Mouse (Mus musculus): Measurements from ENCODE around the gene Sqstm1. TPM values are rescaled to one million over a fixed set of nuclear protein-coding genes. Genes with fewer than 3 reads are reported as not detected.
A peak's percentile ranks its signal among the peaks of the same experiment; 100 is the strongest.

Sqstm1 gene
- polyA plus RNA-seq, 1 experiment: 43.2 TPM

DNA sequence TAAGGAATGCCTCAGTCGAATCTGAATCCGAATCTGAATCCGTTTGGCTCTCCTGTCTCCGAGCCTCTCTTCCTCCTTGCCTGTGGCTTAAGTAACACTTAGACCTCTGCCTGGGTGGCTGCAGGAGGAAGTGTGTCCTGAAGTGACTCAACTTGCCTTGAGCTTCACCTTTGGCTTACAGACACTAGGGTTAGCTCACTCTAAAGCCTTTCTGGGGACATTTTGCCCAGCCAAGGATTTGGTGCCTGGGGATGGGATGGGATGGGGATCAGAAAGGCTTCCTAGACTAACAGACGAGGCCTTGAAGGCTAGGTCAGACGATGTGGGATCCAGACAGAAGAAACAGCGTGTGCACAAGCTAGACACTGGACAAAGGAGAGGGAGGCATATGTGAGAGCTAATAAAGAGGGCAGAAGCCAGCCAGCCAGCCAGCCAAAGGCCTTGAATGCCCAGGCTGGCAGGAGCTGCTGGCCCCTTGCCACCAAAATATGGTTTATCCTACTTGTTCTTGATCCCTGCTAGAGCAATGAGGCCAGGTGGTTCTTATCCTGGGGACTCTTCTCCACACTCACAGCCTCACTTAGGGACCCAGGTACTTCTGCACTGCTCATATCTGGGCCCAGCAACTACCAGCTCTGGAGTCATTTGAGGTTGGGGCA is 18.8 kb upstream of the Sqstm1 start:
- Histone ChIP-seq H3K27me3 (ENCODE audit: control insufficient read depth, insufficient read depth, low read length) (no peaks in the 10 kb centered on the region), H3K4me1 (ENCODE audit: control insufficient read depth, insufficient read depth, low read length) (peaks cover 23% of the 10 kb centered on the region), H3K4me3 (ENCODE audit: control insufficient read depth, low read depth, low read length) (no peak overlapping the region), H3K27ac (ENCODE audit: control insufficient read depth, insufficient read depth, low read depth, low read length) (peak overlapping the region; percentile 19; the same call in 1 of the 2 replicates), H3K36me3 (ENCODE audit: control insufficient read depth, insufficient read depth, low read length) (no peaks in the 10 kb centered on the region)
- no peak for TF ChIP-seq CTCF (IDR thresholded peaks at IDR 0.05; ENCODE audit: control insufficient read depth, insufficient read depth, insufficient replicate concordance, low read depth, low read length)
- TF ChIP-seq POLR2A (IDR thresholded peaks at IDR 0.05; ENCODE audit: control insufficient read depth, low read depth, low read length): no peak

DNA sequence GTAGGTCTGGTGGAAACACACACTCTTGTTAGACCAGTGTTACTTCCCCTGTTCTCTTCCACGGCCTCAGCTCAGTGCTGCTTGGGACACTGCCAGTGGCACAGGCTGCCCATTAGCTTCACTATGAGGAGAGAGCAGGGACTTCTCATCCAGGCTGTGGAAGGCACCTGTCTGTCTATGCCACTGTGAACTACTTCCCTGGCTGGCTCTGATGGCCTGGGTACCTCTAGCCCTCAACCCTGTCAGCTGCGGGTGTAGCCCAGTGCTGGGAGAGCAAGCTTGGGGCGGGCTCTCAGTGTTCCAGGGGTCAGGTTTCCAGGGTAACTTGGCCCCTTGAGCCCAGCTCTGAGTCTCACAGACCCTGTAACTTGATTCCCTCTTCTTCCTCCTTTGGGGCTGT is 18.1 kb upstream of the Sqstm1 start:
- Histone ChIP-seq H3K36me3 (ENCODE audit: control insufficient read depth, insufficient read depth, low read length) (no peaks in the 10 kb centered on the region), H3K4me1 (ENCODE audit: control insufficient read depth, insufficient read depth, low read length) (peaks cover 23% of the 10 kb centered on the region), H3K27ac (ENCODE audit: control insufficient read depth, insufficient read depth, low read depth, low read length) (no peak overlapping the region; the same call in 1 of the 2 replicates), H3K27me3 (ENCODE audit: control insufficient read depth, insufficient read depth, low read length) (no peaks in the 10 kb centered on the region), H3K4me3 (ENCODE audit: control insufficient read depth, low read depth, low read length) (no peak overlapping the region)
- TF ChIP-seq CTCF (IDR thresholded peaks at IDR 0.05; ENCODE audit: control insufficient read depth, insufficient read depth, insufficient replicate concordance, low read depth, low read length) (no peak), POLR2A (IDR thresholded peaks at IDR 0.05; ENCODE audit: control insufficient read depth, low read depth, low read length) (no peak)

DNA sequence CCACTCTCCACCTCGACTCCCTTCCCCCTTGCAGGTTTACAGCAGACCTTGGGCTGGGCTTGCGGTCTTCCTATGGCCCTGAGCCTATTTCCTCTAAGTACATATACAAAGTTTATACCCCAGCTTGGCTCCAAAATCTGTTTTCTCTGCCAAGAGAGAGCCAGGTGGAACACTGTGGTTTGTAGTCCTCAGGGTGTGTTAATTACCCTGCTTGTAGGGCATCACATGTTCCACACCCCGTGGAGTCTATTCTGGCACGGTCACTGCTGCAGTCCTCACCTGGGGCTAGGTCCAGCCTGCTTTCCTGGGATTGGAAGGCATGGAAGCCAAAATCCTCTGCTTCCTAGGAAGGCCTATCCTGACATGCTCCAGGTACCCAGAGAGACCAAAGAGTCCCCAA is 17.1 kb upstream of the Sqstm1 start:
- no peaks in the 10 kb centered on the region for H3K27me3 ChIP-seq (ENCODE audit: control insufficient read depth, insufficient read depth, low read length)

DNA sequence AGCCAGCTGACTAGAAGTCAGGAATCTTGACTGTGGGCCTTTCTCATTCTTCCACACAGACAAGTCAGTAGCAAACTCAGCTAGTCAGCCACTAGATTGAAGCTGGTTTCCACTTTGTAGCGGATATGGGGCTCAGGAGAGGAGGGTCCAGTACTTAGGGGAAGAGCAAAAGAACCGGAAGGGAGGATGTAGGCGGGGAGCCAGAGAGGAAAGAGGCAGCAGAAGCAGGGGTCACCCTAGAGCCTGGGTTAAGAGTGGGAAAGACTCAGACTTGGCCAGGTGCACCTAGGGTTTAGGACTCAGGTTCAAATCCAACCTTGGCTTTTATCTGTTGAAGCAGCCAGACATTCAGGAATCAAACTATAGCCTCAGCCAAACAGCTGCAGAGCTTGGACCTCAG is 16.6 kb upstream of the Sqstm1 start:
- Histone ChIP-seq H3K4me3 (ENCODE audit: control insufficient read depth, low read depth, low read length) (no peak overlapping the region), H3K36me3 (ENCODE audit: control insufficient read depth, insufficient read depth, low read length) (no peaks in the 10 kb centered on the region), H3K4me1 (ENCODE audit: control insufficient read depth, insufficient read depth, low read length) (peaks cover 17% of the 10 kb centered on the region), H3K27ac (ENCODE audit: control insufficient read depth, insufficient read depth, low read depth, low read length) (no peak overlapping the region), H3K27me3 (ENCODE audit: control insufficient read depth, insufficient read depth, low read length) (no peaks in the 10 kb centered on the region)
- TF ChIP-seq CTCF (IDR thresholded peaks at IDR 0.05; ENCODE audit: control insufficient read depth, insufficient read depth, insufficient replicate concordance, low read depth, low read length) (no peak), POLR2A (IDR thresholded peaks at IDR 0.05; ENCODE audit: control insufficient read depth, low read depth, low read length) (no peak)

More for the DNA sequence above, 17.1 kb upstream of the Sqstm1 start:
- TF ChIP-seq CTCF (IDR thresholded peaks at IDR 0.05; ENCODE audit: control insufficient read depth, insufficient read depth, insufficient replicate concordance, low read depth, low read length) (no peak), POLR2A (IDR thresholded peaks at IDR 0.05; ENCODE audit: control insufficient read depth, low read depth, low read length) (no peak)
- Histone ChIP-seq H3K27ac (ENCODE audit: control insufficient read depth, insufficient read depth, low read depth, low read length) (no peak overlapping the region), H3K36me3 (ENCODE audit: control insufficient read depth, insufficient read depth, low read length) (no peaks in the 10 kb centered on the region), H3K4me3 (ENCODE audit: control insufficient read depth, low read depth, low read length) (no peak overlapping the region), H3K4me1 (ENCODE audit: control insufficient read depth, insufficient read depth, low read length) (peaks cover 20% of the 10 kb centered on the region)

DNA sequence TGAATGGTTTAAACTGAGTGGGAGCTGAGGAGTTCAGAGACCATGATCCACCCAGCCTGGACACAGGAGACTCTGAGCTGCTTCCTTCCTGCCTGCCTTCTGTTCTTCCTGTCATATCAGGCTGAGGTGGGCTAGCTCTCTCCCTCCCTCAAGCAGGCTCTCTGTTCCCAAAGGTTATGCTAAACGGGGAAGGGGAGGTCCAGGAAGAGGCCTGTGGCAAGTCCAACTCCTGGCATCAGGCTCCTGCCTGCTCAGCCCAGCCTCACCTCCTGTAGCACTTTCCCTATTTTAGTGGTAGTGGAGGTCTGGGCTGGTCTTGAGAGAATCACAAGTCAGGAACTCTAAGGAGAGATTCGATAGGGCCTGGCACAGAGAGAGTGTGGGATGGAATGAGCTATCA is 15.8 kb upstream of the Sqstm1 start:
- TF ChIP-seq POLR2A (IDR thresholded peaks at IDR 0.05; ENCODE audit: control insufficient read depth, low read depth, low read length) (no peak), CTCF (IDR thresholded peaks at IDR 0.05; ENCODE audit: control insufficient read depth, insufficient read depth, insufficient replicate concordance, low read depth, low read length) (no peak)
- Histone ChIP-seq H3K36me3 (ENCODE audit: control insufficient read depth, insufficient read depth, low read length) (no peaks in the 10 kb centered on the region), H3K27me3 (ENCODE audit: control insufficient read depth, insufficient read depth, low read length) (no peaks in the 10 kb centered on the region), H3K4me3 (ENCODE audit: control insufficient read depth, low read depth, low read length) (peak overlapping the region; percentile 84; the same call in 1 of the 2 replicates), H3K4me1 (ENCODE audit: control insufficient read depth, insufficient read depth, low read length) (peaks cover 13% of the 10 kb centered on the region), H3K27ac (ENCODE audit: control insufficient read depth, insufficient read depth, low read depth, low read length) (peak overlapping the region; percentile 30; the same call in 1 of the 2 replicates)

DNA sequence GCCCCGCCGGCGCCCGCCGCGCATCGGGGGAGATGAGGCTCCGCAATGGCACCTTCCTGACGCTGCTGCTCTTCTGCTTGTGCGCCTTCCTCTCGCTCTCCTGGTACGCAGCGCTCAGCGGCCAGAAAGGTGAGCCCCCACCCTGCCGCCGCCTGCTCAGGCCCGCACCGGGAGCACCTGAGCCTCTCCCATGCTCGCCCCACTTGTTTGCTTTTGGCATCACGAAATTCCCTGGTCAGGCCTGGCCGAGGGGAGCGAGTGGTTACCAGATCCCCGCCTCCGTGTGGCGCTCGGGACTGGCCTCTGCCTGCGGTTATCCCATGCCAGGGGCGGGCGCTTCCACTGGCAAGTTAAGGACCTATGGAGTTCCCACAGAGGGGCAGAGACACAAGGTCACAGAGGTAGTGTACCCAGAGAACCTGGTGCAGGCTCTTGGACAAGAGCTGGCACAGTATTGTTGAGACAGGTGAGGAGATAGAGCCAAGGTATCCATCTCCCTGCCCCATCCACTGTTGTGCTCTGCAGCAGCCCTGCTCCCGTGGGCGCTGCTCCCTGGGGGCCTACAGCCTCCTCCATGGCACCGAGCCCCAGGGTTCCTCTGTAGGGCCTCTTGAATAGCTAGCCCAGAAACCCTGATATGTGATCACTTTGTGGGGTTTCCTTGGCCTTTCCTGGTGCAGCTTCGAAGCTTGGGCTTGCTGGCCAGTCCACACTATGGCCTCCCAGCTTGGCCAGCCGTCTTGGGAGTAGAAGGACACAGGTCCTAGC is 15.2 kb upstream of the Sqstm1 start:
- H3K27ac ChIP-seq (ENCODE audit: control insufficient read depth, insufficient read depth, low read depth, low read length): peak overlapping the region; percentile 75
- H3K27me3 ChIP-seq (ENCODE audit: control insufficient read depth, insufficient read depth, low read length): no peaks in the 10 kb centered on the region
- H3K4me3 ChIP-seq (ENCODE audit: control insufficient read depth, low read depth, low read length): peak overlapping the region; percentile 84
- H3K36me3 ChIP-seq (ENCODE audit: control insufficient read depth, insufficient read depth, low read length): no peaks in the 10 kb centered on the region
- TF ChIP-seq POLR2A (IDR thresholded peaks at IDR 0.05; ENCODE audit: control insufficient read depth, low read depth, low read length) (no peak), CTCF (IDR thresholded peaks at IDR 0.05; ENCODE audit: control insufficient read depth, insufficient read depth, insufficient replicate concordance, low read depth, low read length) (no peak)
- H3K4me1 ChIP-seq (ENCODE audit: control insufficient read depth, insufficient read depth, low read length): peaks cover 9% of the 10 kb centered on the region

Data from testis, adult 2 months (tissue).